Mouse (Mus musculus) intestine, postnatal 0 days (tissue): ENCODE data around the gene C1d. TPM values are rescaled to one million over a fixed set of nuclear protein-coding genes. Genes with fewer than 3 reads are reported as not detected.

Experiments
- ATAC-seq: fragments of 200-750 bp; cut with Nextera tagmentation; 2 replicates; pipeline ENCODE4 v1.8.0; 2017; ENCODE audit warnings: mild to moderate bottlenecking, moderate TSS enrichment, moderate library complexity
- H3K27ac ChIP-seq: fragments of 300-500 bp; sonication (generic); 2 replicates; pipeline ENCODE4 v1.5.1; 2014; ENCODE audit warnings: mild to moderate bottlenecking, low read depth, low read length, moderate library complexity
- H3K27me3 ChIP-seq: fragments of 300-500 bp; sonication (generic); replicated peaks from 2 replicates; pipeline ENCODE4 v1.6.1; 2014; ENCODE audit warnings: low read length, mixed read lengths; ENCODE audit not compliant: control insufficient read depth, insufficient read depth
- H3K36me3 ChIP-seq: fragments of 300-500 bp; sonication (generic); 2 replicates; pipeline ENCODE4 v1.6.1; 2014; ENCODE audit warnings: mild to moderate bottlenecking, moderate library complexity; ENCODE audit not compliant: control insufficient read depth, insufficient read depth
- H3K4me1 ChIP-seq: fragments of 300-500 bp; sonication (generic); replicated peaks from 2 replicates; pipeline ENCODE4 v1.6.1; 2014; ENCODE audit warnings: antibody characterized with exemption, low read length, mixed read lengths; ENCODE audit not compliant: control insufficient read depth, insufficient read depth
- H3K4me2 ChIP-seq: fragments of 300-500 bp; sonication (generic); replicated peaks from 2 replicates; pipeline ENCODE4 v1.6.1; 2014; ENCODE audit warnings: low read depth, mild to moderate bottlenecking, moderate library complexity
- H3K4me3 ChIP-seq: fragments of 300-500 bp; sonication (generic); 2 replicates; pipeline ENCODE4 v1.5.1; 2014; ENCODE audit warnings: low read depth, low read length
- H3K9ac ChIP-seq: fragments of 300-500 bp; sonication (generic); 2 replicates; pipeline ENCODE4 v1.6.1; 2014; ENCODE audit warnings: mild to moderate bottlenecking, low read depth, low read length
- H3K9me3 ChIP-seq: fragments of 300-500 bp; sonication (generic); 2 replicates; pipeline ENCODE4 v1.6.1; 2016; ENCODE audit warnings: mixed run types; ENCODE audit not compliant: control insufficient read depth
- CTCF ChIP-seq: sonication (generic); IDR thresholded peaks from 2 replicates; pipeline ENCODE4 v1.5.1; 2016; ENCODE audit warnings: low read depth, mild to moderate bottlenecking, control low read depth, antibody characterized with exemption, moderate library complexity
- polyA plus RNA-seq: library from polyadenylated mRNA; unstranded; fragments of >200 nt; fragmentation: Nextera tagmentation; extraction: Ambion mirVana; gene quantifications from 2 replicates; pipeline ENCODE4 v1.2.1, GENCODE M21; 2015

C1d gene
- polyA plus RNA-seq, 1 experiment from 2014 or later, result 106 TPM

GRCm38 (mm10) chr11:17307457-17307856 lies 50.1 kb downstream of the C1d start:
- Histone ChIP-seq H3K4me3 (no peak overlapping the region), H3K4me2 (no peak overlapping the region), H3K4me1 (no peaks in the 10 kb centered on the region), H3K27me3 (no peaks in the 10 kb centered on the region), H3K9me3 (no peaks in the 10 kb centered on the region), H3K27ac (no peak overlapping the region), H3K36me3 (no peaks in the 10 kb centered on the region), H3K9ac (no peak overlapping the region)
- ATAC-seq, result no peak
- no peak for TF ChIP-seq CTCF

Other genes starting within 250 kb of the C1d start
- gene Cnrip1, start 206.0 kb upstream of the C1d start, polyA plus RNA-seq, result 12.2 and 12.4 TPM in 2 replicates
- gene Plek, start 205.2 kb upstream of the C1d start, polyA plus RNA-seq, result 1.3 and 1.4 TPM in 2 replicates
- 78.6 and 87.0 TPM in 2 replicates for gene Ppp3r1, start 98.3 kb upstream of the C1d start, polyA plus RNA-seq
- gene Wdr92, start 75.5 kb upstream of the C1d start, polyA plus RNA-seq, result 10.9 and 11.7 TPM in 2 replicates
- 46.6 and 54.1 TPM in 2 replicates for gene Pno1, start 46.0 kb upstream of the C1d start, polyA plus RNA-seq